Mouse (Mus musculus) urinary bladder, adult 18-20 months (tissue): ENCODE measurements at regions not wholly inside any gene's neighbourhood (a gene's known extent, or its start where the extent isn't known, plus 50 kb on each side); places are given as distances from the start of the nearest gene placed in this dataset.

Source experiments
- DNase-seq, 2 experiments: peaks; one replicate each; pipeline ENCODE4 v3.0.0; 2022; ENCODE audit warnings: low spot score in 2 of 2, mixed read lengths in 2 of 2

GRCm38 (mm10) chr14:67626181-67626580 is 1617.2 kb upstream of the Gulo start:
- no peak for DNase-seq

- DNase-seq = no peak
Observed at GRCm38 (mm10) chr14:67623841-67624480, 1615.0 kb upstream of the Gulo start.

GRCm38 (mm10) chr14:67622911-67623310 is 1613.9 kb upstream of the Gulo start:
- DNase-seq = no peak

DNA sequence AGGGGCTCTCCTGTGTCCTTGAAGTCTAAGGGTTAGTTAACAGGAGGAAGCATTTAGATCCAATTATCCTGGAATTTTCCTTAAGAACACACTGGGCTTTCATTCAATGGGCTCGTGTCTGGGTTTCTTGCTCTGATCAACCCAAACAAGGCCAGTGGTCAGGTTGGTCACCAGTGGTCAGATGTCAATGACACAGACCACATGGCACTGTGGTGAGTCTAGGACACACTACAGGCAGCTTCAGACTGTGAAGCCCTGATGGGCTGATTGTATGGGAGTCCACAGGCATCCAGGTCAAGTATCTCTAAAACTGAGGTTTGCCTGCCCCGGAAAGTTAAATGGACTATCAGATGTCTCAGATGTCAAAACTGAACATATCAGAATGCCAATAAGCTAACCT is 1612.5 kb upstream of the Gulo start:
- no peak for DNase-seq

DNA sequence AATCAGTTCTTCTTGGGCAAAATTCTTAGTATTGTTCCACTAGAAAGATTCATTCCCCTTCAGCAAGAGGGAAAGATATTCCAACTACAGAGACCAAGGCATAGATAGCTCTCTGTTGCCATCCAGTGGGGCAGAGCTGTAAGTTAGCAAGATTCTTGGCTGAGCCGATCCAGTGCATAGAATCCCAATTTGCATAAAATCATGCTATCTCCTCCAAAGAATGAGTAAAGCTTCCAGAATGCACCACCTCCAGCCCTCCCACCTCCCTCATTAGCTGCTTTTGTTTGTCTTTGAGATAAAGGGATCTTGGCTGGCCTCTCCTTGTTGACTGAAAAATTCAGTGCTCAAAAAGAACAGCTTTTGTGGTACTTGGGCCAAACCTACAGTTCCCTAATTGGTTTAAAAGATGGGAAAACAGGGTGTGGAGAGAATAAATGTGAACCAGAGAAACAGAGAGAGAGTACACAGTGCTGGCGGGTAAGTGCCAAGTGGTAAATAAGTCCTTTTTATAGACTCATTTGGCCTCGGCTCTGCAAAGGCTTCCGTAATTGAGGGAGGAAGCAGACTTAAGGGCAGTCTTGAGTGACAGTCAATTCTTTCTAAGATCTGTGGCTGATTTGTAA is 1612.0 kb upstream of the Gulo start:
- peak in 1 of 2 experiments; percentile 68 for DNase-seq

- DNase-seq = no peak
Observed at GRCm38 (mm10) chr14:67619571-67619970, 1610.6 kb upstream of the Gulo start.

GRCm38 (mm10) chr14:67614369-67614768 is 1605.4 kb upstream of the Gulo start:
- no peak for DNase-seq

GRCm38 (mm10) chr14:67613691-67614090 is 1604.7 kb upstream of the Gulo start:
- DNase-seq = no peak

DNA sequence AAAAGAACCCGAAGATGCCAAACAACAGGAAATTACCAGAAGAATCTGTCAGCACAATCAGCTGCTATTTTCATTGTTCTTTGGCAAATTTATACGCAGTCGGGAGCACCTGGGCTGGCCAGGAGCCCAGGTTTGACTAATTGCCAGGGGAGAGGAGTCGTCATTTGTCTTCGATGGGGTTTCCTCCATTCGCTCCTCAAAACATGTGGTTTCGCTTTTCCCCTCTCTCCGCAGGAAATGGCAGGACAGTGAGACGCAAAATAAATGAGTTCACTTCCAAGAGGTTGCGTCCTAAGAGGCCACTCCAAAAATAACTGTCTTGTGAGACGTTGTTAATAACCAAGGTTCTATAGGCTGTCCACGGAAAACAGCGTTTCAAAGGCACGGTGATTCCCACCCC is 1604.2 kb upstream of the Gulo start:
- DNase-seq = no peak

- DNase-seq = no peak
Observed at GRCm38 (mm10) chr14:67612471-67612870, 1603.5 kb upstream of the Gulo start.

DNA sequence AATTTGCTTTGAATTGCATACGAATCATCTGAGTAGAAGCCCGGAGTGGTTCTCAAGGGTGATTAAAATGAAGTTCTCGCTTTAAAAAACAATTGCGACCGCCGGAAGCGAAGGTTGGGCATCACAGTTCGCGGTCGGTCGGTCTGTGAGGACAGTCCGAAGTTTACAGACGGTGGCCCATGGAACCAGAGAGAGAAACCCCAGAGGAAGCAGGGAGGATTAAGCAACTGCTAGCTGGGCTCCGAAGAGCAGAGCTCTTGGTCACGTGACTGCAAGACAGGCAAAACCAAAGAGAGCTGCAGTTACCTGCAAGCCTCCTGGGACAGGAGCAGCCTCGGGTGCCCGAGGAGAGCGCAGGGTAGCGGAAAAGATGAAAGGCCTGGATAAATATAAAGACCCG is 1599.3 kb upstream of the Gulo start:
- no peak for DNase-seq

DNA sequence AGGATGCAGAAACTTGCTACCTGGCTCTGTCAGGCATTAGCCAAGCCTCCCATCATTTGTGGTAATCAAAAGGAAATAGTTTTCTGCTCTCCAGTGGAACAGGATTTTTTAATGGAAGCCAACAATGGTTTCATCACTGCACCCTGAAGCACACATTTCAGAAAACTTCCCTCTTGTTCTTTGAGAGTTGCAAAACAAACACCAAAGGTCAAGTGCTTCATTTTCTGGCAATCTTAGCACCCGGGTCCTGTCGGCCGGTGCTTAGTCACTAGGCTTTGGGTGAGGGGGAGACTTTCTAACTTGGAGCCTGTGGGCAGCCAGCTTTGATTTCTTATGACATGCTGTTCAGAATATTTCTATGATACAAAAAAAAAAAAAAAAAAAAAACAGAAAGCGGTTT is 1594.0 kb upstream of the Gulo start:
- DNase-seq = no peak

GRCm38 (mm10) chr14:67599734-67600133 is 1590.7 kb upstream of the Gulo start:
- DNase-seq = no peak

DNA sequence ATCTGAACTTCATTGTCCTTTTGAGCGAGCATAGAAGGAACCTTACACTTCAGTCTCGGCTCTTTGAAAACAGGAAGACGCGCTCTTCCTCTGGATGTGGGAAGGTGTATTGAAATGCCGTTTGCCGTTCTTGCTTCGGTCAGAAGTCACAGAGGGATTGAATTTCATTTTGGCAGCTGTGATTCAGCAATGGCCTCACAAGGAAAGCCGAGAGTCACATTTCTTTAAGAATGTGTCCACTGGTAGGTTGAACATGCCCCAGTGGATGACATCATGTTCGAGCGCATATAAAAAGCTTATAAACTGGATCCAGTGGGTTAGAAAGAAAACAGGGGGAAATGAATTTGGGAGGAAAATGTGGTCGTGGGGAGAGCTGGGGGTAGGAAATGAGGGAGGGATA is 1579.6 kb upstream of the Gulo start:
- DNase-seq = no peak

GRCm38 (mm10) chr14:67584456-67585048 is 1575.5 kb upstream of the Gulo start:
- DNase-seq = no peak

GRCm38 (mm10) chr14:67582201-67582782 is 1573.3 kb upstream of the Gulo start:
- DNase-seq = no peak

GRCm38 (mm10) chr14:67574346-67574949 is 1565.4 kb upstream of the Gulo start:
- peak; percentile 7 to 8 for DNase-seq

DNA sequence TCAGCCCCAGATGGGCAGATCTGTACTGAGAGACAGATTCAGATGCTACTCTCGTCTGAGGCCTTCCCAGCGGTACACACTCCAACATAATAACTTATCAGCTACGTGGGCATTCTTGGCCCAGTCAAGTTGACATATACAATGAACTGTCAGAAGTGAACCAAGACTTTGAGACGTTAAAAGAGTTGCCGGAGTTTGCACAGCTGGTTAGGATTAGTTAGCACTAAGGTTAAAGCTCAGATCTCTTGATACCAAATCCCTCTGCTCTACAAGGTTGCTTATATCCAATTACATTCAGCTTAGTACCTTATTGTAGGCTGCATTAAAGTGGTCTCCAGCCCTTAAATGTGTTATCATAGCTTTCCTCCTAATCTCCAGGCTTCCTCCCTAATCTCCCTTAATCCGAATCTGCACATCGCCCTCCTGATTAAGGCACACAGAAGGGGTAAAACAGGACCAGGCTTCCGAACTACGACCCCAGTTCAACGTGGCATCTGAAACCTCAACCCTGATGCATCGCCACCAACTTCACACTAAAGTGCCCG is 1564.5 kb upstream of the Gulo start:
- no peak for DNase-seq

- no peak for DNase-seq
Observed at GRCm38 (mm10) chr14:67569744-67570322, 1560.8 kb upstream of the Gulo start.

GRCm38 (mm10) chr14:67568896-67569743 is 1560.1 kb upstream of the Gulo start:
- DNase-seq = no peak

GRCm38 (mm10) chr14:67554897-67555296 is 1545.9 kb upstream of the Gulo start:
- no peak for DNase-seq
